Mouse (Mus musculus) urinary bladder, postnatal 4 days (tissue): ENCODE measurements around the gene Olfr591.
"Not testable (repeated sequence)": the region's sequence is repeated elsewhere in the genome, so short reads cannot be mapped to it uniquely, and the experiment has no call there.

Experiments
- DNase-seq, 2 experiments: peaks; one replicate each; pipeline ENCODE4 v3.0.0; 2021 to 2022; ENCODE audit warnings: low spot score in 2 of 2

The Olfr591 gene

DNA sequence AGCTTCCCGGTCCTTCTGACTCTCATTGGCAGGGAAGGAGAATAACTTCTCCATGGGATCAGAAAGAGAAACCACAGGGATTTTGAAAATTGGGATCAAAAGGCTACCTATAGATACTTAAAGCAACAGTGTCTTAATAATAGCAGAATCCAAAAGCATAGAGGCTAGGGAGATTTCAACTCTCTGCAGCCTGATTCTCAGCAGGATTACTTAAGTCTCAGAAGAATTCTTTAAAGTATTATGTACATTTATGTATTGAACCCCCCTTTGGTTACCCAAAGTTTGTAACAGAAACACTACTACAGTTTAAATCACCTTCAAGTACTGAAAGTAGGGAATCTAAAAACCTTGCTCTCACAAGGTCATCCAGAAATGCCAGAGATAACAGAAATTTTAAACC is at the start of gene Olfr591:
Olfr591 (minus strand) TSS at position 101 of the 400 bp plus-strand sequence.
- no peak for DNase-seq

DNA sequence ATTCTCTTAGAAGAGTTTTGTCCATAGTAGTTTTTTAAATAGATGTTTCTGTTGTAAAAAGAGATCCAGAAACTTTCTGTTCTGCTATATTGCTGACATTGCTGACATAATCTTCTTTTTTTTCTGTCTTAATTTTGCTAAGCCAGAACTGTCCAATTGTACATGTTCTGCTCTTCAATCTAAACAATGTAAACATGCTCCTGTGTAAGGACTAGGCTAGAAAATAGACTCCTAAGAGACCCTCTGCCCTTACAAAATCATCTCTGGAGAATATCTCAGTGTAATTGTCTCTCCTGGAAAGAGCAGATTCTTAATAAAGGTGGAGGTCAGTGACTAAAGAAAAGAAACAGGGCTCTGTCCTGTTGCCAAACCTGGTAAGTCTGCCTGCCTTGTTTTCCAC is 38.6 kb upstream of the Olfr591 start, which contains the start of gene Olfr594:
Olfr594 (plus strand) TSS at position 301 of the 400 bp plus-strand sequence.
- DNase-seq, result no peak

DNA sequence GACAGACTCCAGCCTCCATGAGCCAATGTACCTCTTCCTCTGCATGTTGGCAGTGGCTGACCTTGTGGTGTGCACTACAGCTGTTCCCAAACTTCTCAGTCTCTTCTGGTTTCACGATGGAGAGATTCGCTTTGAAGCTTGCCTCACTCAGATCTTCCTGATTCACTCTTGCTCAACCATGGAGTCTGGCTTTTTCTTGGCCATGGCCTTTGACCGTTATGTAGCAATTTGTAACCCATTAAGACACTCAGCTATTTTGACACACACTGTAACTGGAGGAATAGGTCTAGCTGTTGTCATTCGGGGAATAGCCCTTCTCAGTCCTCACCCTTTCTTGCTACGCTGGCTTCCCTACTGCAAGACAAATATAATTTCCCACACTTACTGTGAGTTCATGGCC is 33.9 kb upstream of the Olfr591 start:
- DNase-seq, result not testable (repeated sequence)

DNA sequence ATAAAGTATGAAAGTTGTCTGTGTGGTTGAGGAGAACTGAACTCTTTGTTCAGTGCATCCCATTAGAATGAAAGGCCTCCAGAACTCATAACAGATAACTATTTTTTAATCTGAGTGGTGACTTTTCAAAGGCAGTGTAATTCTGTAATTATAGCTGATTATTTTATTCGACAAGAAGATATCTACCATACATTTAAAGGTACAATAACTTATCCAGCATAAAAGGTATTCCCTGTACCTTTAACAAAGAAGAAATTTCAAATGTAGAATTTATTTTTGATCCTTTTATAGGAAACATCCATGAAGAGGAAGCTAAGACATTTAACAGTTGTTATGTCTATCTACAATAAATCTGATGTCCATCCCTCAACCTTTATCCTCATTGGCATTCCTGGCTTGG is 33.4 kb upstream of the Olfr591 start, which contains the start of gene Olfr593:
Olfr593 (plus strand) TSS at position 301 of the 400 bp plus-strand sequence.
- DNase-seq, result no peak

DNA sequence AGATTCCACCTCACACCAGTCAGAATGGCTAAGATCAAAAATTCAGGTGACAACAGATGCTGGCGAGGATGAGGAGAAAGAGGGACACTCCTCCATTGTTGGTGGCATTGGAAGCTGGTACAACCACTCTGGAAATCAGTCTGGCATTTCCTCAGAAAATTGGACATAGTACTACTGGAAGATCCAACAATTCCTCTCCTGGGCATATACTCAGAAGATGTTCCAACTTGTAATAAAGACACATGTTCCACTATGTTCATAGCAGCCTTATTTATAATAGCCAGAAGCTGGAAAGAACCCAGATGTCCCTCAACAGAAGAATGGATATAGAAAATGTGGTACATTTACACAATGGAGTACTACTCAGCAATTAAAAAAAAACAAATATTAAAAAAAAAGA is 6.4 kb upstream of the Olfr591 start, which contains the start of gene Olfr592:
Olfr592 (plus strand) TSS at position 301 of the 400 bp plus-strand sequence.
- DNase-seq, result not testable (repeated sequence)

DNA sequence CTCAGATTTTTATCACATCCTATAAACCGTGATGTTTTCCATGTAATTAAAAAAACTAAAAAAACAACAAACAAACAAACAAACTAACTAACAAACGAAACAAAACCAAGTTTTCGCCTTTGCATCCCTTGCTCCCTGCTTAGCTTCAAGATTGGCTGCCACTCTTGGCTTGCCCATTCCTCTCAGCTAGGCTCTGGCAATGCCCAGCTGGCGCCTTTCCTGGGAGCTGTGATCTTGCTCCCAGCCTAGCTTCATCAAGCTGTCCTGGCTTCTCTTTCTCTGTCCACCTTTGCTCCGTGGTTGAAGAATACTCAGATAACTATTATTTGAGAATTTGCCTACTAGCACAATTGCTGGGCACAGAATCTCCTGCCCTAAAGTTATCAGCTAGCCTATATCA is 8.4 kb downstream of the Olfr591 start:
- DNase-seq, result no peak

DNA sequence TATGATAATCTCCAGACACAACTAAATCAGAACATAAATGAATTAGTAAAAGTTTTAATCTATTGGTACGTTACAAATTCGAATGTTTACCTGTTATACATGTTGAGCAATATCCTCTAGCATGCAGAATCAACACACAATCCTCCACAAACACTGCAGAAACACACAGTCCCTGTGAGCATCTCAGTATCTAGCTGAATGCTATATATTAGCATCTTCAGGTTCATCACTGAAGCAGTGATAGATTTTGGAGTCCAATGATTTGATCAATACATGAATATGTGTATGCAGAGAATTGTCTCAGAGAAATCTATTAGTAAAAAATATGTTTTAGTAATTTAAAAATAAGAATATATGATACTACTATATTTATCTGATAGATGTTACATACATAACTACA is 21.9 kb downstream of the Olfr591 start, which contains the start of gene Olfr589:
Olfr589 (minus strand) TSS at position 101 of the 400 bp plus-strand sequence.
- DNase-seq, result no peak

DNA sequence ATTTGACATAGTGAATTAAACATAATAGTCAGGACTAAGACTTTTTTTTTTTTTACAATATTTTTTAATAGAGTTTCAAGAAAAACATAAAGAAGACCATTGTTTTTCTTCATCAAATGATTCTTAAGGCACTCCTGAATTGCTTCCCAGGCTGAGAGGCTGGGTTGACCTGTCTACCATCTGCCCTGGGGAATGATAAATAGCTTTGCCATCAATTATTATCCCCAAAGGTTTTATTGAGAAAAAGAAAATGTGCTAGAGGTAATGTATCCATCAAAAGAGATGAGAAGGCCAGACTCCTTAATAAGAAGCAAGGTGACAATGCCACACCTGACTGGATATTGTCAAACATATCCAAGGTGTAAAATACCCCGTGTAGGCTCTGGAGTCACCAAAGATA is 37.6 kb downstream of the Olfr591 start, which contains the start of gene Olfr588-ps1:
Olfr588-ps1 (plus strand) TSS at position 301 of the 400 bp plus-strand sequence.
- no peak for DNase-seq

DNA sequence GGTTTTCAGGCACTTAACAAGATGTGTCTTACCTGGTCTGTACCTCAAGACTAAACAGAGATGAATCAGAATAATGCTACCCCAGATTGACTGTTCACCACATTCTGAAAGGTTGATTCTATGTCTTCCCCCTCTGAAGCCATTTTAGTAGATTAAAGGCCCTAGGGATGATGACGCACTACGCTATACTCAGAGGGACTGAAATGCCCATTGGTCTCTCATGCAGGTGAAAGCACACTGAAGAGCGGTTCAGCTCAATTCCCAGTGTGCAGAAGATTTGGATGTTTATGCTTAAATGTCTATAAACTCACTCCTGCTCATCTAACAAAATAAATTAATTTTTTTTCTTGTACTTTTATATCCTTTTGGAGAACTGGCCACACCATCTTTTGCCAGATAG is 52.6 kb downstream of the Olfr591 start, which contains the start of gene Olfr586:
Olfr586 (minus strand) TSS at position 101 of the 400 bp plus-strand sequence.
- DNase-seq, result no peak

DNA sequence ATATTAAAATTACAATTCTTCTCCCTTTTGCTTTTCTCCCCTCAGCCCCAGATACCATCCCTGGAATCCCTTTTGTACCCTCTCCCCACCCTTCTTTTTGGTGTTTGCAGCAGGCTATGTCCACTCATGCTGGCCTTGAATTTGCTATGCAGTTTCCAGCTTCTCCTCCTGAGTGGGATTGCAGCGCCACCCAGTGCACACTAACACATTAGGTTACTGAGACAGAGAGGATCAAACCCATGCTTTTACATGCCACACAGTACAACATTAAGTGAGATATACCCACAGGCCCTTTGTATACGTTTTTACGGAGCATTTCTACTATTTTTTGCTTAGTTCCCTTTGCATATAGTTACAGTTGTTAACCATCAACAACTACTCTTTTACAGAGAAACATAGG is 58.7 kb downstream of the Olfr591 start:
- no peak for DNase-seq
